Mouse (Mus musculus) hindbrain, postnatal 0 days (tissue): ENCODE data around the gene Klhdc7a. TPM values are rescaled to one million over a fixed set of nuclear protein-coding genes. Genes with fewer than 3 reads are reported as not detected.

ENCODE experiments used
- ATAC-seq: fragments of 200-750 bp; cut with Nextera tagmentation; 2 replicates; pipeline ENCODE4 v1.8.0; 2017; ENCODE audit warnings: mild to moderate bottlenecking, moderate TSS enrichment, moderate library complexity
- DNase-seq: peaks from one replicate; pipeline ENCODE4 v3.0.0-alpha.2; 2015; ENCODE audit warnings: low spot score
- H3K27ac ChIP-seq: fragments of 300-500 bp; sonication (generic); 2 replicates; pipeline ENCODE4 v1.5.1; 2014; ENCODE audit warnings: mild to moderate bottlenecking
- H3K27me3 ChIP-seq: fragments of 300-500 bp; sonication (generic); 2 replicates; pipeline ENCODE4 v1.6.1; 2014; ENCODE audit warnings: low read length, mixed read lengths; ENCODE audit not compliant: insufficient read depth
- H3K36me3 ChIP-seq: fragments of 300-500 bp; sonication (generic); 2 replicates; pipeline ENCODE4 v1.6.1; 2014; ENCODE audit warnings: low read length, mixed read lengths; ENCODE audit not compliant: insufficient read depth
- H3K4me1 ChIP-seq: fragments of 300-500 bp; sonication (generic); 2 replicates; pipeline ENCODE4 v1.6.1; 2014; ENCODE audit warnings: antibody characterized with exemption, low read length, mixed read lengths; ENCODE audit not compliant: insufficient read depth
- H3K4me2 ChIP-seq: fragments of 300-500 bp; sonication (generic); 2 replicates; pipeline ENCODE4 v1.6.1; 2014; ENCODE audit warnings: low read depth, mild to moderate bottlenecking, low read length, moderate library complexity, mixed read lengths
- H3K4me3 ChIP-seq: fragments of 300-500 bp; sonication (generic); 2 replicates; pipeline ENCODE4 v1.5.1; 2014; ENCODE audit warnings: low read length
- H3K9ac ChIP-seq: fragments of 300-500 bp; sonication (generic); replicated peaks from 2 replicates; pipeline ENCODE4 v1.6.1; 2014; ENCODE audit warnings: mild to moderate bottlenecking, low read length, moderate library complexity, mixed read lengths
- H3K9me3 ChIP-seq: fragments of 300-500 bp; sonication (generic); 2 replicates; pipeline ENCODE4 v1.6.1; 2016; ENCODE audit warnings: low read length, mixed read lengths
- CTCF ChIP-seq: IDR thresholded peaks from 2 replicates; pipeline ENCODE4 v1.5.1; 2016; ENCODE audit warnings: antibody characterized with exemption, control low read depth, low read depth
- WGBS: fragments of 180-500 bp; shearing (Covaris S2); extraction: QIAGEN DNeasy Blood & Tissue Kit; methylation state at CpG from one replicate; pipeline ENCODE4 v1.1.7; 2014; 5-methylcytosine and 5-hydroxymethylcytosine counted together
- polyA plus RNA-seq: library from polyadenylated mRNA; unstranded; fragments of >200 nt; fragmentation: Nextera tagmentation; extraction: Ambion mirVana; gene quantifications from 2 replicates; pipeline ENCODE4 v1.2.1, GENCODE M21; 2015
- total RNA-seq: library from RNA; depleted of rRNA; stranded (reverse); fragments of >200 nt; gene quantifications from 2 replicates; pipeline ENCODE4 v1.2.3, GENCODE M21; 2014; rRNA removed

Klhdc7a gene
- total RNA-seq, result 1.0 and 1.6 TPM in 2 replicates
- 0.58 and 0.69 TPM in 2 replicates for polyA plus RNA-seq

GRCm38 (mm10) chr4:139967922-139968321 is at the start of gene Klhdc7a:
Klhdc7a (minus strand) TSS chr4:139968026.
- Histone ChIP-seq H3K4me3 (no peak within 1 kb of the TSS), H3K9ac (no peak within 1 kb of the TSS), H3K9me3 (no peaks in the 10 kb centered on the region), H3K36me3 (no peaks in the 10 kb centered on the region), H3K27ac (peak within 1 kb of the TSS; percentile 64), H3K4me1 (peaks cover 9% of the 10 kb centered on the region), H3K27me3 (no peaks in the 10 kb centered on the region), H3K4me2 (0 out of 2 replicates have a peak within 1 kb of the TSS, but pooled peaks have one; percentile 13)
- ATAC-seq, result peak; percentile 83
- 22% methylated on average over 4 of the region's 4 CpGs for WGBS
- peak; percentile 84 for DNase-seq
- no peak for TF ChIP-seq CTCF

GRCm38 (mm10) chr4:140015916-140016315 is 48.1 kb upstream of the Klhdc7a start:
- Histone ChIP-seq H3K4me3 (no peak overlapping the region), H3K9me3 (no peaks in the 10 kb centered on the region), H3K27me3 (no peaks in the 10 kb centered on the region), H3K4me2 (no peak overlapping the region), H3K9ac (no peak overlapping the region), H3K36me3 (no peaks in the 10 kb centered on the region), H3K4me1 (no peaks in the 10 kb centered on the region; the same call in 1 of the 2 replicates), H3K27ac (no peak overlapping the region)
- no peak for TF ChIP-seq CTCF
- DNase-seq (no peak), ATAC-seq (no peak)
- 68% methylated on average over 7 of the region's 7 CpGs for WGBS

GRCm38 (mm10) chr4:140010728-140011470 is 43.1 kb upstream of the Klhdc7a start:
- Histone ChIP-seq H3K27ac (no peak overlapping the region), H3K9me3 (no peaks in the 10 kb centered on the region), H3K9ac (no peak overlapping the region), H3K36me3 (no peaks in the 10 kb centered on the region), H3K4me3 (no peak overlapping the region), H3K4me2 (no peak overlapping the region), H3K27me3 (no peaks in the 10 kb centered on the region), H3K4me1 (no peaks in the 10 kb centered on the region; the same call in 1 of the 2 replicates)
- peak; percentile 69 for TF ChIP-seq CTCF
- ATAC-seq (peak; percentile 79), DNase-seq (peak; percentile 74)
- whole genome bisulfite sequencing, result 33% methylated on average over 11 of the region's 11 CpGs

GRCm38 (mm10) chr4:140004932-140005331 is 37.1 kb upstream of the Klhdc7a start:
- TF ChIP-seq CTCF, result no peak
- H3K4me1 ChIP-seq, result 0 out of 2 replicates have a peak, but pooled peaks cover 4% of the 10 kb centered on the region
- H3K9me3 ChIP-seq, result no peaks in the 10 kb centered on the region
- H3K27ac ChIP-seq, result no peak overlapping the region
- ATAC-seq (no peak), DNase-seq (no peak)
- H3K4me2 ChIP-seq, result peak overlapping the region; percentile 36
- H3K27me3 ChIP-seq, result no peaks in the 10 kb centered on the region
- no peak overlapping the region for H3K4me3 ChIP-seq
- H3K9ac ChIP-seq, result no peak overlapping the region
- WGBS, result 26% methylated on average over 5 of the region's 5 CpGs
- H3K36me3 ChIP-seq, result no peaks in the 10 kb centered on the region

- 0 out of 2 replicates have a peak, but pooled peaks cover 4% of the 10 kb centered on the region for H3K4me1 ChIP-seq
- peak overlapping the region; percentile 36 for H3K4me2 ChIP-seq
- H3K27me3 ChIP-seq, result no peaks in the 10 kb centered on the region
- ATAC-seq (peak; percentile 84), DNase-seq (peak; percentile 63)
- no peak for TF ChIP-seq CTCF
- 28% methylated on average over 12 of the region's 12 CpGs for WGBS
- no peaks in the 10 kb centered on the region for H3K36me3 ChIP-seq
- H3K4me3 ChIP-seq, result no peak overlapping the region
- no peaks in the 10 kb centered on the region for H3K9me3 ChIP-seq
- H3K9ac ChIP-seq, result no peak overlapping the region
- no peak overlapping the region for H3K27ac ChIP-seq
These were observed 36.3 kb upstream of the Klhdc7a start for GRCm38 (mm10) chr4:140004170-140004569.

GRCm38 (mm10) chr4:140002069-140002468 is 34.2 kb upstream of the Klhdc7a start:
- Histone ChIP-seq H3K4me3 (no peak overlapping the region), H3K9ac (no peak overlapping the region), H3K27me3 (no peaks in the 10 kb centered on the region), H3K36me3 (no peaks in the 10 kb centered on the region), H3K4me1 (0 out of 2 replicates have a peak, but pooled peaks cover 4% of the 10 kb centered on the region), H3K9me3 (no peaks in the 10 kb centered on the region), H3K4me2 (no peak overlapping the region), H3K27ac (no peak overlapping the region)
- peak; percentile 31 for DNase-seq
- TF ChIP-seq CTCF, result no peak
- ATAC-seq, result no peak
- WGBS, result 19% methylated on average over 12 of the region's 12 CpGs

GRCm38 (mm10) chr4:140000911-140001310 is 33.1 kb upstream of the Klhdc7a start:
- no peaks in the 10 kb centered on the region for H3K9me3 ChIP-seq
- no peak for DNase-seq
- no peak overlapping the region for H3K27ac ChIP-seq
- no peak for TF ChIP-seq CTCF
- H3K4me3 ChIP-seq, result no peak overlapping the region
- no peak for ATAC-seq
- H3K27me3 ChIP-seq, result no peaks in the 10 kb centered on the region
- H3K4me1 ChIP-seq, result 0 out of 2 replicates have a peak, but pooled peaks cover 4% of the 10 kb centered on the region
- WGBS, result 85% methylated on average over 5 of the region's 5 CpGs
- no peak overlapping the region for H3K9ac ChIP-seq
- no peak overlapping the region for H3K4me2 ChIP-seq
- no peaks in the 10 kb centered on the region for H3K36me3 ChIP-seq
